13 mouse cellular contexts compared by ENCODE assay signal in genomic region chr10:68090544-68090943, GRCm38 (mm10).
DNase-seq lines count a peak whose midpoint lies in the region; ATAC-seq and TF ChIP-seq lines count a peak whose summit lies in the region.
"Had no signal": no experiment of that assay in that cellular context is flagged by ENCODE, and none has a peak within 500 bp of the region (broad histone marks: within the 10 kb centered on the region; RNA-seq: fewer than 3 reads in every experiment).

No protein-coding gene starts in this region.

- no peak for TF ChIP-seq CTCF in liver, postnatal 0 days (IDR thresholded peaks at IDR 0.05; ENCODE audit: low read depth)

- WGBS in heart, embryonic 14.5 days: 61% methylated on average over 3 of the region's 3 CpGs
- whole genome bisulfite sequencing in heart, embryonic 11.5 days (ENCODE audit: insufficient replicate concordance): 70% methylated on average over 3 of the region's 3 CpGs
- 45% methylated on average over 3 of the region's 3 CpGs for WGBS in liver, postnatal 0 days (ENCODE audit: insufficient replicate concordance)
- 94% methylated on average over 3 of the region's 3 CpGs for WGBS in forebrain, embryonic 10.5 days

- peaks cover 29% of the 10 kb centered on the region for H3K36me3 ChIP-seq in heart, embryonic 14.5 days (ENCODE audit: control insufficient read depth, insufficient read depth, low read length)
- H3K36me3 ChIP-seq in heart, embryonic 11.5 days (ENCODE audit: control insufficient read depth, insufficient read depth, low read length): no peaks in the 10 kb centered on the region
- H3K36me3 ChIP-seq in liver, postnatal 0 days (replicated peaks; ENCODE audit: insufficient read depth, low read length): peaks cover 5% of the 10 kb centered on the region; the same call in 1 of the 2 replicates
- peaks cover 11% of the 10 kb centered on the region; the same call in 1 of the 2 replicates for H3K36me3 ChIP-seq in forebrain, embryonic 10.5 days (replicated peaks)
- H3K36me3 ChIP-seq: G1E; hindbrain, embryonic 15.5 days had no signal

- no peak overlapping the region for H3K9ac ChIP-seq in heart, embryonic 14.5 days (ENCODE audit: low read length)
- H3K9ac ChIP-seq in heart, embryonic 11.5 days (ENCODE audit: low read depth, low read length): no peak overlapping the region
- H3K9ac ChIP-seq in liver, postnatal 0 days (replicated peaks): no peak overlapping the region
- H3K9ac ChIP-seq: hindbrain, embryonic 15.5 days; neural tube, embryonic 13.5 days had no signal

- H3K9me3 ChIP-seq in heart, embryonic 14.5 days (ENCODE audit: control insufficient read depth, low read length): no peaks in the 10 kb centered on the region
- no peaks in the 10 kb centered on the region for H3K9me3 ChIP-seq in heart, embryonic 11.5 days (replicated peaks; ENCODE audit: control insufficient read depth, low read length)
- H3K9me3 ChIP-seq in liver, postnatal 0 days (ENCODE audit: low read length): no peaks in the 10 kb centered on the region
- no peaks in the 10 kb centered on the region for H3K9me3 ChIP-seq in forebrain, embryonic 10.5 days
- H3K9me3 ChIP-seq: heart, embryonic 10.5 days; hindbrain, embryonic 15.5 days; neural tube, embryonic 13.5 days had no signal

- ATAC-seq in heart, embryonic 14.5 days (ENCODE audit: insufficient number of reproducible peaks, insufficient read depth, low FRiP score, low read depth): no peak
- no peak for ATAC-seq in heart, embryonic 11.5 days (replicated peaks; ENCODE audit: insufficient number of reproducible peaks, low FRiP score, low TSS enrichment)
- no peak for ATAC-seq in liver, postnatal 0 days
- ATAC-seq: forebrain, embryonic 14.5 days had no signal

- H3K27me3 ChIP-seq in heart, embryonic 14.5 days (ENCODE audit: control insufficient read depth, insufficient read depth, low read length): no peaks in the 10 kb centered on the region
- H3K27me3 ChIP-seq in heart, embryonic 11.5 days (ENCODE audit: control insufficient read depth, insufficient read depth, low read length): no peaks in the 10 kb centered on the region
- no peaks in the 10 kb centered on the region for H3K27me3 ChIP-seq in liver, postnatal 0 days (ENCODE audit: insufficient read depth, low read length)
- H3K27me3 ChIP-seq in forebrain, embryonic 10.5 days (ENCODE audit: poor library complexity, severe bottlenecking): no peaks in the 10 kb centered on the region
- H3K27me3 ChIP-seq: hindbrain, embryonic 15.5 days; neural tube, embryonic 13.5 days had no signal

- TF ChIP-seq EP300 in liver, postnatal 0 days (IDR thresholded peaks at IDR 0.05; ENCODE audit: low read depth): no peak

- H3K4me1 ChIP-seq in heart, embryonic 14.5 days (ENCODE audit: control insufficient read depth in 2 of 2, insufficient read depth in 2 of 2, low read length in 2 of 2): peaks cover 17 to 30% of the 10 kb centered on the region in 2 experiments
- H3K4me1 ChIP-seq in heart, embryonic 11.5 days (ENCODE audit: control insufficient read depth, insufficient read depth, low read length): peaks cover 11% of the 10 kb centered on the region; the same call in 1 of the 2 replicates
- peaks cover 11% of the 10 kb centered on the region for H3K4me1 ChIP-seq in liver, postnatal 0 days (ENCODE audit: insufficient read depth)
- H3K4me1 ChIP-seq in brown adipose tissue, adult 24 weeks (ENCODE audit: control insufficient read depth, insufficient read depth, insufficient read length, low read length): peaks cover 24% of the 10 kb centered on the region
- peaks cover 3% of the 10 kb centered on the region; the same call in 1 of the 2 replicates for H3K4me1 ChIP-seq in forebrain, embryonic 10.5 days
- H3K4me1 ChIP-seq: hindbrain, embryonic 15.5 days; neural tube, embryonic 13.5 days had no signal

- no peak for DNase-seq in liver, postnatal 0 days
- DNase-seq in liver (no peak), 416B (ENCODE audit: low read depth) (peak; percentile 59)
- DNase-seq in forebrain, embryonic 10.5 days (ENCODE audit: extremely low spot score, low spot score): no peak
- no peak for DNase-seq in neural tube, embryonic 10.5 days (ENCODE audit: extremely low spot score, low spot score)

- peak overlapping the region; percentile 8; the same call in 1 of the 2 replicates for H3K4me2 ChIP-seq in heart, embryonic 14.5 days (ENCODE audit: low read length)
- no peak overlapping the region for H3K4me2 ChIP-seq in heart, embryonic 11.5 days
- no peak overlapping the region for H3K4me2 ChIP-seq in liver, postnatal 0 days (ENCODE audit: low read depth, low read length)
- H3K4me2 ChIP-seq: hindbrain, embryonic 15.5 days; neural tube, embryonic 13.5 days had no signal

- no peak overlapping the region for H3K4me3 ChIP-seq in heart, embryonic 14.5 days (ENCODE audit: control insufficient read depth in 1 of 2, insufficient read depth in 1 of 2, low read depth in 1 of 2, low read length in 2 of 2)
- H3K4me3 ChIP-seq in heart, embryonic 11.5 days (ENCODE audit: low read depth, low read length): no peak overlapping the region
- no peak overlapping the region for H3K4me3 ChIP-seq in liver, postnatal 0 days (ENCODE audit: low read depth, low read length)
- no peak overlapping the region for H3K4me3 ChIP-seq in brown adipose tissue, adult 24 weeks (ENCODE audit: insufficient read depth, low read depth, low read length)
- no peak overlapping the region for H3K4me3 ChIP-seq in forebrain, embryonic 10.5 days
- H3K4me3 ChIP-seq: heart, embryonic 10.5 days; hindbrain, embryonic 15.5 days; neural tube, embryonic 13.5 days had no signal

- H3K27ac ChIP-seq in heart, embryonic 14.5 days (replicated peaks in 1 of 2; ENCODE audit: control insufficient read depth in 1 of 2, insufficient read depth in 1 of 2, low read depth in 2 of 2, low read length in 2 of 2): peak overlapping the region; percentile 32 to 48
- no peak overlapping the region for H3K27ac ChIP-seq in heart, embryonic 11.5 days (ENCODE audit: low read depth, low read length)
- peak overlapping the region; percentile 61 for H3K27ac ChIP-seq in liver, postnatal 0 days (ENCODE audit: low read depth)
- peak overlapping the region; percentile 93 for H3K27ac ChIP-seq in brown adipose tissue, adult 24 weeks (replicated peaks; ENCODE audit: low read depth, low read length)
- no peak overlapping the region for H3K27ac ChIP-seq in forebrain, embryonic 10.5 days
- H3K27ac ChIP-seq: hindbrain, embryonic 15.5 days; neural tube, embryonic 13.5 days had no signal

Comparison
In these comparisons a context has a peak if more than half of its experiments do, and no peak if none do; other contexts are left out.
1. H3K27ac ChIP-seq: peak in heart, embryonic 14.5 days (2 of 2), liver, postnatal 0 days (single experiment) and brown adipose tissue, adult 24 weeks (single experiment); none in heart, embryonic 11.5 days (single experiment) and forebrain, embryonic 10.5 days (single experiment).